Mouse (Mus musculus) midbrain, embryonic 10.5 days (tissue): Measurements from ENCODE around the gene Scgb1b11. TPM values are rescaled to one million over a fixed set of nuclear protein-coding genes. Genes with fewer than 3 reads are reported as not detected.
"Not testable (repeated sequence)": the region's sequence is repeated elsewhere in the genome, so short reads cannot be mapped to it uniquely, and the experiment has no call there.

Experiments
- DNase-seq: peaks from one replicate; pipeline ENCODE4 v3.0.0-alpha.2; 2017; ENCODE audit warnings: low spot score
- H3K27ac ChIP-seq: fragments of 300-500 bp; sonication (generic); replicated peaks from 2 replicates; pipeline ENCODE4 v1.5.1; 2016; ENCODE audit warnings: mild to moderate bottlenecking
- H3K27me3 ChIP-seq: fragments of 300-500 bp; sonication (generic); 2 replicates; pipeline ENCODE4 v1.6.1; 2016; ENCODE audit warnings: low read depth, mild to moderate bottlenecking; ENCODE audit not compliant: poor library complexity, severe bottlenecking
- H3K36me3 ChIP-seq: fragments of 300-500 bp; sonication (generic); 2 replicates; pipeline ENCODE4 v1.6.1; 2016; ENCODE audit warnings: mild to moderate bottlenecking, moderate library complexity
- H3K4me1 ChIP-seq: fragments of 300-500 bp; sonication (generic); 2 replicates; pipeline ENCODE4 v1.6.1; 2016
- H3K4me3 ChIP-seq: fragments of 300-500 bp; sonication (generic); 2 replicates; pipeline ENCODE4 v1.5.1; 2016; ENCODE audit warnings: mild to moderate bottlenecking, moderate library complexity
- H3K9me3 ChIP-seq: fragments of 300-500 bp; sonication (generic); replicated peaks from 2 replicates; pipeline ENCODE4 v1.6.1; 2016; ENCODE audit warnings: mild to moderate bottlenecking
- WGBS: fragments of 180-500 bp; shearing (Covaris S2); methylation state at CpG from one replicate; pipeline ENCODE4 v1.1.7; 2016; 5-methylcytosine and 5-hydroxymethylcytosine counted together
- polyA plus RNA-seq: library from polyadenylated mRNA; unstranded; fragments of >200 nt; fragmentation: Nextera tagmentation; extraction: Ambion mirVana; gene quantifications from 2 replicates; pipeline ENCODE4 v1.2.1, GENCODE M21; 2016

Scgb1b11 gene
- not detected in 2 replicates for polyA plus RNA-seq

GRCm38 (mm10) chr7:32222540-32222939 is at the start of gene Scgb1b11:
Scgb1b11 (plus strand) TSS chr7:32222840.
- H3K9me3 ChIP-seq, H3K36me3 ChIP-seq, H3K27ac ChIP-seq, H3K27me3 ChIP-seq, DNase-seq, H3K4me1 ChIP-seq, H3K4me3 ChIP-seq: not testable (repeated sequence)
- WGBS, result no CpG with 5 or more reads among the region's 2 CpGs

- not testable (repeated sequence) for H3K4me3 ChIP-seq, H3K27me3 ChIP-seq, H3K4me1 ChIP-seq, DNase-seq, H3K36me3 ChIP-seq, H3K27ac ChIP-seq, H3K9me3 ChIP-seq
- WGBS, result 89% methylated on average over 2 of the region's 2 CpGs
These were observed 11.6 kb upstream of the Scgb1b11 start, which contains the start of gene Scgb2b11 for GRCm38 (mm10) chr7:32211045-32211444. Scgb2b11 (minus strand) TSS chr7:32211145.

Other genes with a start within 250 kb of the Scgb1b11 start
- not detected in 2 replicates for gene Scgb1b10, start 122.0 kb upstream of the Scgb1b11 start, polyA plus RNA-seq
- not detected in 2 replicates for gene Scgb2b11, start 11.7 kb upstream of the Scgb1b11 start, polyA plus RNA-seq
- gene Scgb2b12, start 104.4 kb downstream of the Scgb1b11 start, polyA plus RNA-seq, result not detected in 2 replicates
- not detected in 2 replicates for gene Scgb1b12, start 111.3 kb downstream of the Scgb1b11 start, polyA plus RNA-seq
- not detected in 2 replicates for gene Scgb1b29, start 218.7 kb downstream of the Scgb1b11 start, polyA plus RNA-seq